Mouse (Mus musculus): ENCODE data around the gene Gm21985.
"Not testable (repeated sequence)": the region's sequence is repeated elsewhere in the genome, so short reads cannot be mapped to it uniquely, and the experiment has no call there.

Gene Gm21985

GRCm38 (mm10) chr2:112265448-112266241 lies 469 bp upstream of the Gm21985 start, which contains the start of gene Slc12a6:
Slc12a6 (plus strand) TSS chr2:112265825.
- peak; percentile 91 for DNase-seq (ENCODE audit: extremely low spot score)

- DNase-seq (ENCODE audit: extremely low spot score): no peak
Observed at GRCm38 (mm10) chr2:112266780-112267179, 666 bp downstream of the Gm21985 start.

GRCm38 (mm10) chr2:112267547-112268269 lies 1.6 kb downstream of the Gm21985 start:
- DNase-seq (ENCODE audit: extremely low spot score): no peak

GRCm38 (mm10) chr2:112270011-112270410 lies 3.9 kb downstream of the Gm21985 start:
- no peak for DNase-seq (ENCODE audit: extremely low spot score)

GRCm38 (mm10) chr2:112272909-112273308 lies 6.8 kb downstream of the Gm21985 start:
- no peak for DNase-seq (ENCODE audit: extremely low spot score)

GRCm38 (mm10) chr2:112273474-112273873 lies 7.4 kb downstream of the Gm21985 start:
- no peak for DNase-seq (ENCODE audit: extremely low spot score)

- DNase-seq (ENCODE audit: extremely low spot score): no peak
Observed at GRCm38 (mm10) chr2:112276870-112277269, 10.8 kb downstream of the Gm21985 start.

- DNase-seq (ENCODE audit: extremely low spot score): no peak
Observed at GRCm38 (mm10) chr2:112282846-112283245, 16.7 kb downstream of the Gm21985 start.

GRCm38 (mm10) chr2:112284363-112285030 lies 18.4 kb downstream of the Gm21985 start:
- peak; percentile 58 for DNase-seq (ENCODE audit: extremely low spot score)

GRCm38 (mm10) chr2:112285031-112285390 lies 18.9 kb downstream of the Gm21985 start:
- DNase-seq (ENCODE audit: extremely low spot score): no peak

GRCm38 (mm10) chr2:112286062-112286461 lies 19.9 kb downstream of the Gm21985 start:
- not testable (repeated sequence) for DNase-seq (ENCODE audit: extremely low spot score)

- no peak for DNase-seq (ENCODE audit: extremely low spot score)
Observed at GRCm38 (mm10) chr2:112287059-112287458, 20.9 kb downstream of the Gm21985 start.

GRCm38 (mm10) chr2:112289507-112289906 lies 23.4 kb downstream of the Gm21985 start:
- no peak for DNase-seq (ENCODE audit: extremely low spot score)

GRCm38 (mm10) chr2:112292823-112293222 lies 26.7 kb downstream of the Gm21985 start:
- DNase-seq (ENCODE audit: extremely low spot score): no peak

GRCm38 (mm10) chr2:112296211-112296610 lies 30.1 kb downstream of the Gm21985 start:
- DNase-seq (ENCODE audit: extremely low spot score): no peak

GRCm38 (mm10) chr2:112298221-112298620 lies 32.1 kb downstream of the Gm21985 start:
- no peak for DNase-seq (ENCODE audit: extremely low spot score)

- no peak for DNase-seq (ENCODE audit: extremely low spot score)
Observed at GRCm38 (mm10) chr2:112308671-112309070, 42.6 kb downstream of the Gm21985 start.

- no peak for DNase-seq (ENCODE audit: extremely low spot score)
Observed at GRCm38 (mm10) chr2:112309161-112309600, 43.1 kb downstream of the Gm21985 start.

- no peak for DNase-seq (ENCODE audit: extremely low spot score)
Observed at GRCm38 (mm10) chr2:112315638-112316037, 49.5 kb downstream of the Gm21985 start.

- no peak for DNase-seq (ENCODE audit: extremely low spot score)
Observed at GRCm38 (mm10) chr2:112318227-112318626, 52.1 kb downstream of the Gm21985 start.

GRCm38 (mm10) chr2:112318905-112319304 lies 52.8 kb downstream of the Gm21985 start:
- DNase-seq (ENCODE audit: extremely low spot score): no peak

- no peak for DNase-seq (ENCODE audit: extremely low spot score)
Observed at GRCm38 (mm10) chr2:112328069-112328777, 62.1 kb downstream of the Gm21985 start.

Data from embryo, embryonic 9.5 days (tissue).